Mouse (Mus musculus) embryonic facial prominence, embryonic 12.5 days (tissue): ENCODE measurements around the gene H6pd. TPM values are rescaled to one million over a fixed set of nuclear protein-coding genes. Genes with fewer than 3 reads are reported as not detected.

ENCODE experiments used
- ATAC-seq: fragments of 200-750 bp; cut with Nextera tagmentation; 2 replicates; pipeline ENCODE4 v1.8.0; 2017; ENCODE audit not compliant: insufficient number of reproducible peaks, insufficient read depth, low FRiP score, low TSS enrichment
- H3K27ac ChIP-seq: fragments of 300-500 bp; sonication (generic); 2 replicates; pipeline ENCODE4 v1.5.1; 2016; ENCODE audit warnings: mild to moderate bottlenecking
- H3K27me3 ChIP-seq: fragments of 300-500 bp; sonication (generic); 2 replicates; pipeline ENCODE4 v1.6.1; 2016; ENCODE audit warnings: mild to moderate bottlenecking, moderate library complexity
- H3K36me3 ChIP-seq: fragments of 300-500 bp; sonication (generic); 2 replicates; pipeline ENCODE4 v1.6.1; 2016; ENCODE audit warnings: mild to moderate bottlenecking
- H3K4me1 ChIP-seq: fragments of 300-500 bp; sonication (generic); 2 replicates; pipeline ENCODE4 v1.6.1; 2016
- H3K4me2 ChIP-seq: fragments of 300-500 bp; sonication (generic); replicated peaks from 2 replicates; pipeline ENCODE4 v1.6.1; 2016; ENCODE audit warnings: mild to moderate bottlenecking, moderate library complexity
- H3K4me3 ChIP-seq: fragments of 300-500 bp; sonication (generic); 2 replicates; pipeline ENCODE4 v1.5.1; 2016; ENCODE audit warnings: mild to moderate bottlenecking
- H3K9ac ChIP-seq: fragments of 300-500 bp; sonication (generic); 2 replicates; pipeline ENCODE4 v1.6.1; 2016; ENCODE audit warnings: mild to moderate bottlenecking, moderate library complexity
- H3K9me3 ChIP-seq: fragments of 300-500 bp; sonication (generic); 2 replicates; pipeline ENCODE4 v1.6.1; 2016; ENCODE audit warnings: mild to moderate bottlenecking, moderate library complexity
- WGBS: fragments of 180-500 bp; shearing (Covaris S2); methylation state at CpG from one replicate; pipeline ENCODE4 v1.1.7; 2016; 5-methylcytosine and 5-hydroxymethylcytosine counted together
- polyA plus RNA-seq: library from polyadenylated mRNA; unstranded; fragments of >200 nt; fragmentation: Nextera tagmentation; extraction: Ambion mirVana; gene quantifications from 2 replicates; pipeline ENCODE4 v1.2.1, GENCODE M21; 2016

Gene H6pd
- 7.4 and 8.4 TPM in 2 replicates for polyA plus RNA-seq

DNA sequence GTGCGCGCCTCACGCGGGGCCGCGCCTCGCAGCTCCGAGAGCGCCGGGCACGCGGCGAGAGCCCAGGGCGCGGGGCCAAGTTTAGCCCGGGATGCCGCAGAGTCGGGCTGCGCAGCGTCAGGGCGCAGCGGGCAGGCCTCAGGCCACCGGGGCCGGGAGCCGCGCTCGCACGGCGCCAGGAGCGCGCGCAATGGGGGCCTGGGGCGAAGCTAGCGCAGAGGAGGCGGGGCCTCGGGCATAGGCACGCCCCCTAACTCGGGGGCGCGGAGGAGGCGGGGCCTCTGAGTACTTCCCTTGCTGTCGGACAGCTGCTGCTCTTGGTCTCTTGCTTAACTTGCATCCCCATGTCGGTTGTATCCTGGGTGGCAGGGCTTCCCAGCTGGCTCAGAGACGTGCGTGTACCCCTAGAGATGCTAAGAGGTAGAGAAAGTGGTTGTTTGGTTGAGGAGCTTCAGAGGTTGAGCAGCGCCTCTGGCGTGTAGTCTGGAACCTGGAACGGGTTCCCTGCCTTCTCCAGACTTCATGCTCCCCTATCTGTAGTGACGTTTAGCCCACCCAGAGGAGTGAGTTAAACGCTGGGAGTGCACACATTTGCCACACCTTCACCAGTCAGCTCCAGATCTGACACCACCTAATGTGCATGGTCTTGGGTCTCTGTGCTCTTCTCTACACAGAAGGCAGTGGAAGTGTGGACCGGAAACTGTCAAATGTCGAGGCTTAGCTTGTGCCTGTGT is at the start of gene H6pd:
TSS of gene H6pd (minus strand) at position 171 of the 734 bp plus-strand sequence.
- Histone ChIP-seq H3K9me3 (no peaks in the 10 kb centered on the region), H3K4me1 (peaks cover 16% of the 10 kb centered on the region; the same call in 1 of the 2 replicates), H3K9ac (peak within 1 kb of the TSS; percentile 84), H3K4me3 (peak within 1 kb of the TSS; percentile 74), H3K27ac (peak within 1 kb of the TSS; percentile 92), H3K27me3 (no peaks in the 10 kb centered on the region), H3K36me3 (no peaks in the 10 kb centered on the region), H3K4me2 (peak within 1 kb of the TSS; percentile 81)
- ATAC-seq: peak; percentile 74
- WGBS: 6% methylated on average over 52 of the region's 52 CpGs

DNA sequence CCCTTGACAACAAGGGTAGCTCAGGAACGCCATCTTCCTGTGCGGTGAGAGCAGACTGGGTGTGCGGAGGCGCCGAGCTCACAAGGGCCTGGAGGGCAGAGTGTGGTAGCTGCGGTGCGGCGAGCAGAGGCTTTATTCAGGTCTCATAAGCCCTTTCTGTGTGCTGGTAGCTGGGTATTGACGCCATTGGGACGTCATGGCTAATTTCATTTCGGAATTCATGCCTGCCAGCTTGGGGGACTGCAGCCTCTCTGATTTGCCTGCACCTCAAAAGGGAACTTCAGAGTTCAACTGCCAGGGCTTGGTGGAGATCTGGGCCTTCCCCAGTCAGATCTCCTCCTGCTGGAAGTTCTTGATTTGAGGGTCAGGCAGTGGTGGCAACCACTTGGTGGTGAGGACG is 48.9 kb upstream of the H6pd start:
- Histone ChIP-seq H3K4me1 (peaks cover 10% of the 10 kb centered on the region), H3K36me3 (no peaks in the 10 kb centered on the region), H3K4me3 (no peak overlapping the region), H3K9ac (no peak overlapping the region), H3K9me3 (no peaks in the 10 kb centered on the region), H3K4me2 (no peak overlapping the region), H3K27me3 (0 out of 2 replicates have a peak, but pooled peaks cover 2% of the 10 kb centered on the region), H3K27ac (no peak overlapping the region)
- ATAC-seq: no peak
- WGBS: 91% methylated on average over 12 of the region's 12 CpGs

DNA sequence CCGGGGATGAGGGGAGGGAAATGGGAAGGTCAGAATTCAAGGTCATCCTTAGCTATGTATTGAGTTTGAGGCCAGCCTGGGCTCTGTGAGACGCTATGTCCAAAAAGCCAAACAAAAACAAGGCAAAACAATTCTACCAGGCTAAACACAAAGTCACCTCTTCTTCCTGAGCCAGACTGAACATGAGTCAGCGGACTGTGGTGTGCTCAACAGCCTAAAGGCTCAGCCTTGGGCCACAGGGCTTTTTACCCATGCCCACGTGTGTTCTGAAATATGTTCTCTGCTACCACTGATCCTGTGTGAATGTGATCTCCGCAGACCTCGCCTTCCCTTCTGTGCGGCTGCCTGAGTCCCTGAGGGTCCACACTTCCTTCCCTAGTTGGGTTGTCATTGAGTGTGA is 47.3 kb upstream of the H6pd start:
- H3K36me3 ChIP-seq: no peaks in the 10 kb centered on the region
- H3K9ac ChIP-seq: no peak overlapping the region
- no peak overlapping the region for H3K4me3 ChIP-seq
- 78% methylated on average over 7 of the region's 7 CpGs for WGBS
- no peaks in the 10 kb centered on the region for H3K9me3 ChIP-seq
- no peak overlapping the region for H3K27ac ChIP-seq
- peaks cover 5% of the 10 kb centered on the region for H3K4me1 ChIP-seq
- H3K4me2 ChIP-seq: no peak overlapping the region
- ATAC-seq: no peak
- 0 out of 2 replicates have a peak, but pooled peaks cover 5% of the 10 kb centered on the region for H3K27me3 ChIP-seq

DNA sequence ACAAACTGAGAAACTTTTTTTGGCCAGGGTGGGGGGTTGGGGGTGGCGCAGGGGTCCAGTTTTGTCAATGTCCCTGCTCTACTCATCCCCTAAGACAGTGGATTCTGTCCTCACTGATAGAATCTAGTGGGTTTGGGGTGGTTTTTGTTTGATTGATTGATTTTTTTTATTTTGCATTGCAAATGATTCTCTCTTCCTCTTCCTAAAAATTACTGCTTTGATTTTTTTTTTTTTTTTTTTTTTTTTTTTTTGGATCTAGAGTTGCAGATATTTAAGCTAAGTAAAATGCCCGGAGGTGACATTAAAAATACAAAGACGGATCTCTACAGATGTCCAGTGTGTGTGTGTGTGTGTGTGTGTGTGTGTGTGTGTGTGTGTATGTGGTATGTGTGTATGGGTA is 43.6 kb upstream of the H6pd start:
- Histone ChIP-seq H3K9me3 (no peaks in the 10 kb centered on the region), H3K4me1 (peaks cover 18% of the 10 kb centered on the region; the same call in 1 of the 2 replicates), H3K4me3 (no peak overlapping the region), H3K9ac (no peak overlapping the region), H3K27me3 (peaks cover 38% of the 10 kb centered on the region), H3K4me2 (no peak overlapping the region), H3K36me3 (no peaks in the 10 kb centered on the region), H3K27ac (no peak overlapping the region)
- ATAC-seq: no peak
- 82% methylated on average over 3 of the region's 3 CpGs for WGBS

DNA sequence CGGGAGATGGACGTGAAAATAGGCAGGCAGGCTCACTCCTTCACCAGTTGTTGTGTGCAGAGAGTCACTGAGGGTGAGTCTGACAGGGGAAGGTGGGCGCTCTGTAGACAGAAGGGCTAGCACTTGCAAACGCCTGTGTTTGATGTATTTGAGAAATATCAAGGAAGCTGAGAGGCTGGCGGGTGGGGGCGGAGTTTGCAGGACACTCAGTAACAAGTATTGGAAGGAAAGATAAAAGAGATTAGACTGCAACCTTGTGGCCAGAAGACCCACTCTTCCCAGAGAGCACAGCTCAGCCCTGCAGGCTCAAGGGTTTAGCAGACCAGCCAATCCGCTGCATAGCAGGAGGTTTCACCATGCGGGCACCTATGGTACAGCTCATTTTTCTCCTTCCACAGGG is 42.7 kb upstream of the H6pd start:
- H3K36me3 ChIP-seq: no peaks in the 10 kb centered on the region
- no peak for ATAC-seq
- H3K4me2 ChIP-seq: no peak overlapping the region
- no peaks in the 10 kb centered on the region for H3K9me3 ChIP-seq
- H3K4me3 ChIP-seq: no peak overlapping the region
- WGBS: 71% methylated on average over 8 of the region's 8 CpGs
- H3K27ac ChIP-seq: no peak overlapping the region
- peaks cover 19% of the 10 kb centered on the region; the same call in 1 of the 2 replicates for H3K4me1 ChIP-seq
- no peak overlapping the region for H3K9ac ChIP-seq
- H3K27me3 ChIP-seq: peaks cover 45% of the 10 kb centered on the region

DNA sequence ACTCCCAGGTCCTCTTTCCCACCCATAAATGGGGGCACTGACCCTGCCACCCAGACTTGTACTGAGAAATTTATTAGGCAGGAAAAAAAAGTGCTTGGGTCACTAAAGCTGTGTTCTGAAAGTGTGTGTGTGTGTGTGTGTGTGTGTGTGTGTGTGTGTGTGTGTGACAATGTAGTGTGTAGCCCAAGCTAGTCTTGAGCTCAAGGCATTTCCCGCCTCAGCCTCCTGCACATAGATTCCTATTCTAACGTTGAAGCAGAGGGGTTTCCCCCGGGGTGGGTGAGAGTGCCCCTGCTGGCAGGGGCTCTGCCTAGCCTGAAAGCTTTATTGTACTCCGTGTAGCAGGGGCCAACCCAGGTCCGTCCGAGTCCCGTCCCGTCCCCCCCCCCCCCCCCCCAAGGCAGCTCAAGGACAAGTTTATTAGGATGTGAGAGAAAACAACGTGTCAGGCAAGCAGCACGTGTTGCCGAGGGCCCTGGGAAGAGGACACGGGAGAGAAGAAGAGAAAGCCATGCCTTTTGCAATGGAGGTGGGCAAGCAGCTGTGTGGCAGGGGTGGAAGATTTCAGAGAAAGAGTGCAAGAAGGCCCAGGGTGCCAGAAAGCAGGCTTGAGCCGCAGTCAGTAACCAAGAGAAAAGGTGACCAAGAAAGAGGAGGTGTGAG is 40.9 kb upstream of the H6pd start:
- H3K4me3 ChIP-seq: 0 out of 2 replicates have a peak overlapping the region, but pooled peaks have one; percentile 42
- ATAC-seq: no peak
- H3K27me3 ChIP-seq: peaks cover 50% of the 10 kb centered on the region
- no peak overlapping the region for H3K9ac ChIP-seq
- no peaks in the 10 kb centered on the region for H3K9me3 ChIP-seq
- peaks cover 19% of the 10 kb centered on the region; the same call in 1 of the 2 replicates for H3K4me1 ChIP-seq
- H3K4me2 ChIP-seq: peak overlapping the region; percentile 83; the same call in 1 of the 2 replicates
- WGBS: 20% methylated on average over 13 of the region's 13 CpGs
- no peaks in the 10 kb centered on the region for H3K36me3 ChIP-seq
- H3K27ac ChIP-seq: no peak overlapping the region

DNA sequence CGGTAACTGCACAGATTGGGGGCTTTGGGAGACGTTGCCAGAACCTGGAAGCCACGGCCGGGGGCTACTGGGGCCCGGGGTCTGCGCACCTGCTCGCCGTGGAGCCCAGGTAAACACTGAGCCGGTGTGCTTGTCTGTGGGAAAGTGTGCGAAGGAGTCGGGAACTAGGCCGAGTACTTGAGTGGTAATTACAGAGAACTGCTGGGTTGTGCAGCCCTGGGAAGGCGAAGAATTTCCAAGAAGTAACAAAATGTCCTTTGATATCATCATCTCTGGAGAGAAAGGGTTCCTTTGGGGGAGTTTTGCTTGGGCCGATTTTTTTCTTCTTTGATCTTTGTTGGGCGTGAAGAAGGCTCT is 40.3 kb upstream of the H6pd start:
- peaks cover 19% of the 10 kb centered on the region; the same call in 1 of the 2 replicates for H3K4me1 ChIP-seq
- H3K4me3 ChIP-seq: peak overlapping the region; percentile 42
- peak overlapping the region; percentile 35 for H3K9ac ChIP-seq
- no peaks in the 10 kb centered on the region for H3K36me3 ChIP-seq
- H3K9me3 ChIP-seq: no peaks in the 10 kb centered on the region
- peak overlapping the region; percentile 83 for H3K4me2 ChIP-seq
- no peak for ATAC-seq
- 17% methylated on average over 15 of the region's 15 CpGs for WGBS
- H3K27ac ChIP-seq: no peak overlapping the region
- H3K27me3 ChIP-seq: peaks cover 50% of the 10 kb centered on the region

DNA sequence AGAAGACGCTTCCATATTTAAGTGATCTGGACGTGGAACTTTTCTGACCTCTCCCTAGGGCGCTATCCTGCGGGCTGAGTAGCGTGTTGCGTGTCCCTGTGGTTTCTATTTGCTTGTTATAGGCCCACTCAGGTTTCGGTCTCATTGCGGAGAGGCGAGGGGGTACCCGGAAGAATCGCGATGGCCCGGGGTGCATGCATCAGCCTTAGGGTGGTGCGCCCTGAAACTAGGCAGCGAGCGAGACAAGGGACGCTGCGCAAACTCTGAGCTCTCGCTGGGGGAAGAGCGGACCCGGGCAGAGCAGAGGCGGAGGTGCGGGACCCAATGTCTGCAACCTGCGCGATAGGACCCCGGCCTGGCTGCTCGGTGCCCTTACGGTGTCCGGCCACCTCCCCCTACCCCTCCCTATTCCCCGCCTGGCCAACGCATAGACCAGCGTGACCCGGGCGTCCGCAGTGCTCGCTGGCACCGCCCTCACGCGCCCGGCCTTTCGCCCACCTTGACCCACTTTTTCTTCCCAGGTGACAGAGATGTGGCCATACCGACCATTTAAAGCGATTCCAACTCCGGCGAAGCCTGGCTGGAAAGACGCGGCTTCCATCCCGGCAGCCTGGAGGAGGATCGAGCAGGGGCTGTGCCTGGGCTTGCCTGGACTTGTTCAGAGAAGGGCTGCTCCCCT is 39.8 kb upstream of the H6pd start:
- Histone ChIP-seq H3K4me3 (peak overlapping the region; percentile 42), H3K9ac (peak overlapping the region; percentile 35), H3K27me3 (peaks cover 50% of the 10 kb centered on the region), H3K36me3 (no peaks in the 10 kb centered on the region), H3K27ac (no peak overlapping the region), H3K4me2 (peak overlapping the region; percentile 83), H3K9me3 (no peaks in the 10 kb centered on the region), H3K4me1 (peaks cover 19% of the 10 kb centered on the region; the same call in 1 of the 2 replicates)
- 1% methylated on average over 47 of the region's 49 CpGs for WGBS
- 0 out of 2 replicates have a peak, but pooled peaks have one; percentile 17 for ATAC-seq

DNA sequence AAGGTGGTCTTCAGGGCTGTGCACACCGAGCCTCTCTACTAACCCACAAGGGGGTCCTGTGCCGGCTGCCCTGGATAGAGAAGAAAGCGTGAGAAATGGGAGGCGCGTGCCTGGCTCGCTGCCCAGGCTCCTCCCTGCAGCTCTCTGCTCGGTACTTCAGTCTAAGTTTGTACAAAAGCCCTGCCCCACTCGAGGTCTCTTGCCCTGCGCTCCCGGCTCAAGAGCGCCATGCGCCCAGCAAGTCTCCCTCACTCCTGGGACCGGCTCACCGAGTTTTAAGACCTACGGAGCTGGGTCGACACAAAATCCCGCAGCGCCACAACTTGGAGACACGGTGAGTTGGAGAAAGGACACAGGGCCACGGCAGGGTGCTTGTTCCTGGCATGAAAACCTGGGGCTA is 39.2 kb upstream of the H6pd start:
- H3K27me3 ChIP-seq: peaks cover 50% of the 10 kb centered on the region
- peak overlapping the region; percentile 35 for H3K9ac ChIP-seq
- H3K4me1 ChIP-seq: peaks cover 19% of the 10 kb centered on the region; the same call in 1 of the 2 replicates
- peak overlapping the region; percentile 83 for H3K4me2 ChIP-seq
- ATAC-seq: peak; percentile 71; the same call in 1 of the 2 replicates
- H3K27ac ChIP-seq: no peak overlapping the region
- no peaks in the 10 kb centered on the region for H3K36me3 ChIP-seq
- peak overlapping the region; percentile 42 for H3K4me3 ChIP-seq
- 0% methylated on average over 20 of the region's 20 CpGs for WGBS
- no peaks in the 10 kb centered on the region for H3K9me3 ChIP-seq

DNA sequence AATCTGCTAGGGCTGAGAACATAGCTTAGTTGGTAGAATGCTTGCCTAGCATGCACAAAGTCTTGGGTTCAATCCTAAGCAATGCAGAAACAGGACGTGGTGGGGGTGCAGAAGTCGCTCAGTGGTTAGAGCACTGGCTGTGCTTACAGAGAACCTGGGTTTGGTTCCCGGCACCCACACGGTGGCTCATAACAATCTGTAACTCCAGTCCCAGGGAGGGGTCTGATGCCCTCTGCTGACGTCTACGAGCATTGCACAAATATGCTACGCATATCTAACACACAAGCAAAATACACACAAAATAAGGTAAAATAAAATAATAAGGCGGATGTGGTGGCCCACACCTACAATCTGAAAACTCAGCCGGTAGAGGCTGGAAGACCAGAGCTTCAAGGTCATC is 34.8 kb upstream of the H6pd start:
- Histone ChIP-seq H3K27me3 (peaks cover 24% of the 10 kb centered on the region), H3K4me2 (no peak overlapping the region), H3K36me3 (no peaks in the 10 kb centered on the region), H3K4me1 (peaks cover 11% of the 10 kb centered on the region; the same call in 1 of the 2 replicates), H3K27ac (no peak overlapping the region), H3K9me3 (no peaks in the 10 kb centered on the region), H3K9ac (no peak overlapping the region), H3K4me3 (no peak overlapping the region)
- no peak for ATAC-seq
- WGBS: 94% methylated on average over 9 of the region's 9 CpGs

DNA sequence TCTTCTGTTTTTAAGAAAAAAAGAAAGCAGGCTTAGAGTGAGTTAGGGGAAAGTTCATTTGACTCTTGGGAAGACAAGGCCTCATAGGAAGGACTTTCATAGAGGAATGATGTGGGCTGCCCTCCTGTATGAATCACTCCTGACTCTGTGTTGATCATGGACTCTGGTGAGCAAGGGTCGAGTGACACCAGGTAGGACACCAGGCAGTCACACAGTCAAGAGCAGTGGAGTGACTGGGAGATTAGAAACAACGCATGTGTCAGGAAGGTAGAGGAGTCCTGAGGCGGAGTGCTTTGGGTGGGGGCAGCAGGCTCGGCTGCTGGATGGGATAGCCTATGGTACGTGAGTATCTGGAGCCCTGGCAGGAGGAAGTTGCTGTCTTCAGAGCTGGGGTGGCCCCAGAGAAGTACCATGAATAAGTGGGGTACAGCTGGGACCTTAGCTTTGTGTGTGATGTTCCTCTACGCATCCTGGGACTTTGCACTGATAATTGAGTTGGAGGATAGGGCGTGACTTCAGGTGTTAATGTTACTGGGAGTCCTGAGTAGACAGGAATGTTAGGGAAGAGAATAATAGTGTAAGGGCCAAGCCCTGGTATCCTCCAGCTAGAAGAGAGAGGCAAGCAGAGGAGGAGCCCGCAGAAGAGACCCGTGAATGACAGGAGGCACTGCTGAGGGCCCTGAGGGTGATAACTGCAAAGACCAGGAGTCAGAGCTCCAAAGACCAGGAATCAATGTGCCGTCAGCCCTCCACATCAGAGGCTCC is 32.7 kb upstream of the H6pd start:
- Histone ChIP-seq H3K27ac (no peak overlapping the region), H3K4me2 (no peak overlapping the region), H3K27me3 (peaks cover 5% of the 10 kb centered on the region), H3K4me1 (no peaks in the 10 kb centered on the region), H3K9me3 (no peaks in the 10 kb centered on the region), H3K9ac (no peak overlapping the region), H3K36me3 (no peaks in the 10 kb centered on the region), H3K4me3 (no peak overlapping the region)
- ATAC-seq: no peak
- 76% methylated on average over 10 of the region's 10 CpGs for WGBS
